Mouse (Mus musculus) hindbrain, embryonic 10.5 days (tissue): Measurements from ENCODE around the gene Antxr2. TPM values are rescaled to one million over a fixed set of nuclear protein-coding genes. Genes with fewer than 3 reads are reported as not detected.

Source experiments
- DNase-seq: peaks from one replicate; pipeline ENCODE4 v3.0.0-alpha.2; 2017; ENCODE audit warnings: low spot score
- H3K27ac ChIP-seq: fragments of 300-500 bp; sonication (generic); 2 replicates; pipeline ENCODE4 v1.5.1; 2016; ENCODE audit warnings: mild to moderate bottlenecking, moderate library complexity
- H3K27me3 ChIP-seq: fragments of 300-500 bp; sonication (generic); 2 replicates; pipeline ENCODE4 v1.6.1; 2016; ENCODE audit warnings: mild to moderate bottlenecking; ENCODE audit not compliant: poor library complexity, insufficient read depth, severe bottlenecking
- H3K36me3 ChIP-seq: fragments of 300-500 bp; sonication (generic); 2 replicates; pipeline ENCODE4 v1.6.1; 2016; ENCODE audit warnings: mild to moderate bottlenecking, moderate library complexity
- H3K4me1 ChIP-seq: fragments of 300-500 bp; sonication (generic); replicated peaks from 2 replicates; pipeline ENCODE4 v1.6.1; 2016; ENCODE audit warnings: mild to moderate bottlenecking
- H3K4me3 ChIP-seq: fragments of 300-500 bp; sonication (generic); 2 replicates; pipeline ENCODE4 v1.5.1; 2016; ENCODE audit warnings: mild to moderate bottlenecking, moderate library complexity
- H3K9me3 ChIP-seq: fragments of 300-500 bp; sonication (generic); 2 replicates; pipeline ENCODE4 v1.6.1; 2016; ENCODE audit warnings: mild to moderate bottlenecking, moderate library complexity
- WGBS: fragments of 180-500 bp; shearing (Covaris S2); methylation state at CpG from one replicate; pipeline ENCODE4 v1.1.7; 2016; 5-methylcytosine and 5-hydroxymethylcytosine counted together
- polyA plus RNA-seq: library from polyadenylated mRNA; unstranded; fragments of >200 nt; fragmentation: Nextera tagmentation; extraction: Ambion mirVana; gene quantifications from 2 replicates; pipeline ENCODE4 v1.2.1, GENCODE M21; 2016

Antxr2 gene
- polyA plus RNA-seq, 1 experiment from 2014 or later = 10.1 TPM

GRCm38 (mm10) chr5:98021518-98021917, 9.3 kb downstream of the Antxr2 start:
- no peak for DNase-seq
- peaks cover 7% of the 10 kb centered on the region; the same call in 1 of the 2 replicates for H3K4me1 ChIP-seq
- 93% methylated on average over 4 of the region's 4 CpGs for WGBS
- peaks cover 49% of the 10 kb centered on the region for H3K36me3 ChIP-seq
- no peak overlapping the region for H3K4me3 ChIP-seq
- no peaks in the 10 kb centered on the region for H3K27me3 ChIP-seq
- H3K9me3 ChIP-seq = no peaks in the 10 kb centered on the region
- H3K27ac ChIP-seq = no peak overlapping the region

GRCm38 (mm10) chr5:98020658-98021057, 10.2 kb downstream of the Antxr2 start:
- Histone ChIP-seq H3K4me1 (peaks cover 8% of the 10 kb centered on the region; the same call in 1 of the 2 replicates), H3K27me3 (no peaks in the 10 kb centered on the region), H3K4me3 (no peak overlapping the region), H3K36me3 (peaks cover 49% of the 10 kb centered on the region), H3K27ac (no peak overlapping the region), H3K9me3 (no peaks in the 10 kb centered on the region)
- DNase-seq = no peak

GRCm38 (mm10) chr5:98019396-98019795, 11.4 kb downstream of the Antxr2 start:
- no peaks in the 10 kb centered on the region for H3K27me3 ChIP-seq
- H3K4me3 ChIP-seq = no peak overlapping the region
- H3K9me3 ChIP-seq = no peaks in the 10 kb centered on the region
- no peak for DNase-seq
- peaks cover 8% of the 10 kb centered on the region; the same call in 1 of the 2 replicates for H3K4me1 ChIP-seq
- peaks cover 37% of the 10 kb centered on the region; the same call in 1 of the 2 replicates for H3K36me3 ChIP-seq
- WGBS = 64% methylated on average over 1 of the region's 1 CpGs
- no peak overlapping the region for H3K27ac ChIP-seq

DNA sequence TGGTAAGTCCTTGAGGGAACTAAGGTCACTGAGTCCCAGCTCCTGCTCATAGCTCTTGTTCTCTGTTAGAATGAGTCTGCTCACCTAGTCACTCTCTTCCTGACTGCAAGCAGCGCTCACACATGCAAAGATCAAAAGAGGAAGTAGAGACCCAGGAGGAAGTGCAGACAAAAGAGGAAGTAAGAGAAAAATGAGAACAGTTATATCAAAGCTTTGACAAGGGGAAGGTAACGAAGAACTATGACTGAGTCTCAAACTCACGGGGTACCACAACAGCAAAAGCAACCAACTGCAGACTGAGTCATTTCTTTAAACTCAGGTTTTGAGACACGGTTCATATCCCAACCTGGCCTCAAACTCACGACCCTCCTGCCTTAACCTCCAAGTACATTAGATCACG, 12.7 kb downstream of the Antxr2 start:
- no peak overlapping the region for H3K4me3 ChIP-seq
- DNase-seq = no peak
- WGBS = 89% methylated on average over 6 of the region's 6 CpGs
- no peak overlapping the region for H3K27ac ChIP-seq
- H3K9me3 ChIP-seq = no peaks in the 10 kb centered on the region
- H3K4me1 ChIP-seq = peaks cover 8% of the 10 kb centered on the region; the same call in 1 of the 2 replicates
- H3K36me3 ChIP-seq = peaks cover 33% of the 10 kb centered on the region; the same call in 1 of the 2 replicates
- no peaks in the 10 kb centered on the region for H3K27me3 ChIP-seq

DNA sequence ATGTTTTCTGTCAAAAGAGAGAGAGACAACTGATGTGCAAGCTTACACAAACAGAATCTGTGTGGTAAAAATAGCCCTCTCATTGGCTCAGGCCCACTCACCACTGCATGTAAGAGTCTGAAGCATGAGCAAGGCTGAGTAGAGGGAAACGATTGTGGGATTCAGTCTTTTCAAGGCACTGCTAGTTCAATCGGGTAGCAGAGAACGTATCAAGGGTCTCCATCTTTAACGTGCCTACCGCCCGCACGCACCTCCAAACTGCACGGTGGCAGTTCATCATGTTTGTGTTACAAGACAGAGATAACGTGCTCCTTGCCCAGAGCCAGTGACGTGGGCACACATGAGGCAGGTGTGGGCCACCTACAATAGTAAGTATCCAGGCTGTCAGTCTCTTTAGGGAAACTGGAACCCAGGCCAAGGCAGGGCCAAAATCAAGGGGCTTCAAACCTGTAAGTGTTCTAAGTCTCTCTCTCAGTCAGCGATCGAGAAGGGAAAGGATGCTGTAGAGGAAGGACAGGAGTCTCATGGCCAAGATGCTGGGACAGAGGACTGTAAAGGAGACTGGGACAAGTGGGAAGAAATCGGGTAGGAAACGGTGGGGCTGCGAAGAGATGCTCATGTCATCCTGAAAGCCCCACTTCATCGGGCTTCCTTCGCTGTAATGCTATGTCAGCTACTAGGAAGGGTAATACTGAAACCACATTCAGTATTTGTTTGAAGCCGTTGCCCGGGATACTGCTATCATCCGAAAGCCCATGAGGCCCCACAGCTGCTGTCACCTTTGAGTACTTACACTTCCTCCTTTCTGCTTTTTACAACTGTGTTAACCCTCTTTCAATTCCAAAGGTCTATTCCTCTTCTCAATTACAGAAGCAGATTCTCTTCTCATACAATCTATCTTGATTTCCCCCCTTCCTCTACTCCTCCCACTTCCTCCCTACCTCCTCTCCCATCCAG, 14.3 kb downstream of the Antxr2 start:
- Histone ChIP-seq H3K36me3 (peaks cover 24% of the 10 kb centered on the region; the same call in 1 of the 2 replicates), H3K9me3 (no peaks in the 10 kb centered on the region), H3K4me3 (no peak overlapping the region), H3K27me3 (no peaks in the 10 kb centered on the region), H3K4me1 (peaks cover 8% of the 10 kb centered on the region; the same call in 1 of the 2 replicates), H3K27ac (no peak overlapping the region)
- DNase-seq = no peak
- 84% methylated on average over 20 of the region's 20 CpGs for WGBS

- no peaks in the 10 kb centered on the region for H3K9me3 ChIP-seq
- H3K4me1 ChIP-seq = no peaks in the 10 kb centered on the region
- no peak for DNase-seq
- H3K27me3 ChIP-seq = no peaks in the 10 kb centered on the region
- H3K36me3 ChIP-seq = peaks cover 31% of the 10 kb centered on the region
- no peak overlapping the region for H3K27ac ChIP-seq
- WGBS = 95% methylated on average over 8 of the region's 8 CpGs
- H3K4me3 ChIP-seq = no peak overlapping the region
These were observed 25.1 kb downstream of the Antxr2 start for GRCm38 (mm10) chr5:98005751-98006150.

GRCm38 (mm10) chr5:97999261-97999824, 31.5 kb downstream of the Antxr2 start:
- 92% methylated on average over 2 of the region's 2 CpGs for WGBS
- no peak for DNase-seq
- Histone ChIP-seq H3K9me3 (no peaks in the 10 kb centered on the region), H3K4me3 (no peak overlapping the region), H3K27ac (no peak overlapping the region), H3K36me3 (peaks cover 23% of the 10 kb centered on the region), H3K4me1 (no peaks in the 10 kb centered on the region), H3K27me3 (no peaks in the 10 kb centered on the region)

DNA sequence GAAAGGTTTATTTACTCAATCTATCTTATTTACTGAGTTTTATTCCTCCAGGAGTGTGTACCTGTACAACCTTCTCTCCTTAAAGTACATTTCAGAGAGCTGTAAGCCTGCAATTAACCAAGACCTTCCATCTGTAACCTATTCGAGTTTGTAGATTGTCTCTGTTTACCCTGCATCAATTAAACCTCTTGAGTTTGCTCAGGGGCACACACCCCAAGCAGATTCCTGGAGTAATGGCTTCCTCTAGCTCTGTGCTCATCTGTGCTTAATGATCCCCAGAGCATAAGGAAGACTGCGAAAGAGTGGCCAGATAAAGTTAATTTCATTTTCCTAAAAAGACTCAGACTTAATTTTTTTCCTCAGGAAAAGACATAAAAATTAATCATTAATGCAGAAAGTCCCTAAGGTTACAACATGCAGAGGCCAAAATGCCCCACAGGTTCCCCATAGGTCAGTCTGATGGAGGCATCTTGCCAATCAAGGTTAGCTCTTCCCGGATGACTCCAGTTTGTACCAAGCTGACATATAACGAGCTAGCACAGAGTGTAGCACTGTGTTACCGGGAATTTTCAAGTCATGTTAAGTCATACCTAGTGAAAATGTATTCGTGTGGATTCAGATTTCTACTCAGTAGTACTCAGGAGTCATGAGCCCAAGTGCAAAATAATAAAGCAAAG, 34.2 kb downstream of the Antxr2 start:
- Histone ChIP-seq H3K27ac (no peak overlapping the region), H3K36me3 (0 out of 2 replicates have a peak, but pooled peaks cover 9% of the 10 kb centered on the region)

DNA sequence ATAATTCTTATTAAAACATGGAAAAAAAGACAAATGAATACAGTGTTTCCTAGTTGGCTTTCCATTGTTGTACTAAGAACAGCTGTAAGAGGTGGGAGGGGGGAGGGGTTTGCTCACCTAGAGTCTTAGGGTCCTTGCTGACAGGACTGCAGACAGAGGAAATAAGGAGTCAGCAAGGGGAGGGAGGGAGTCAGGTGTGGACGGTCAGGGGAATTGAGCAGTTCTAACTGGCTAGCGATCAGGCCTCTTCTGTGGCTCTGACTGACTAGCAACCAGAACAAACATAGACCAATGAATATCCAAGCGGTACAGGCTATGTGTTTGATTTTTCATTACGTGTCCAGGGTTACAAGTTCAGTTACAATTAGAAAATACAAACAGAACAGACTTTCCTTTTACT, 35.0 kb downstream of the Antxr2 start:
- DNase-seq = no peak
- Histone ChIP-seq H3K27ac (no peak overlapping the region), H3K36me3 (0 out of 2 replicates have a peak, but pooled peaks cover 5% of the 10 kb centered on the region), H3K4me3 (no peak overlapping the region), H3K9me3 (no peaks in the 10 kb centered on the region), H3K4me1 (no peaks in the 10 kb centered on the region), H3K27me3 (no peaks in the 10 kb centered on the region)
- 81% methylated on average over 4 of the region's 4 CpGs for WGBS

More for the DNA sequence above, 34.2 kb downstream of the Antxr2 start:
- Histone ChIP-seq H3K27me3 (no peaks in the 10 kb centered on the region), H3K9me3 (no peaks in the 10 kb centered on the region), H3K4me1 (no peaks in the 10 kb centered on the region), H3K4me3 (no peak overlapping the region)
- DNase-seq = no peak
- WGBS = 82% methylated on average over 6 of the region's 6 CpGs

- Histone ChIP-seq H3K27me3 (no peaks in the 10 kb centered on the region), H3K9me3 (no peaks in the 10 kb centered on the region), H3K27ac (no peak overlapping the region), H3K4me3 (no peak overlapping the region), H3K36me3 (peaks cover 12% of the 10 kb centered on the region), H3K4me1 (no peaks in the 10 kb centered on the region)
- DNase-seq = no peak
- 89% methylated on average over 4 of the region's 4 CpGs for WGBS
These were observed 44.1 kb downstream of the Antxr2 start for GRCm38 (mm10) chr5:97986656-97987294.

- no peaks in the 10 kb centered on the region for H3K27me3 ChIP-seq
- peaks cover 10% of the 10 kb centered on the region for H3K36me3 ChIP-seq
- DNase-seq = no peak
- 98% methylated on average over 9 of the region's 9 CpGs for WGBS
- H3K4me3 ChIP-seq = no peak overlapping the region
- H3K4me1 ChIP-seq = peaks cover 6% of the 10 kb centered on the region
- no peaks in the 10 kb centered on the region for H3K9me3 ChIP-seq
- no peak overlapping the region for H3K27ac ChIP-seq
These were observed 47.5 kb downstream of the Antxr2 start for GRCm38 (mm10) chr5:97983375-97983774.

- Histone ChIP-seq H3K27ac (peak overlapping the region; percentile 66; the same call in 1 of the 2 replicates), H3K27me3 (no peaks in the 10 kb centered on the region), H3K4me1 (peaks cover 6% of the 10 kb centered on the region), H3K4me3 (no peak overlapping the region), H3K9me3 (no peaks in the 10 kb centered on the region), H3K36me3 (no peaks in the 10 kb centered on the region)
- DNase-seq = peak; percentile 30
- 52% methylated on average over 14 of the region's 14 CpGs for WGBS
These were observed 50.4 kb downstream of the Antxr2 start for GRCm38 (mm10) chr5:97980472-97980871.
